Mouse (Mus musculus): ENCODE measurements around the gene Nr1h4. TPM values are rescaled to one million over a fixed set of nuclear protein-coding genes. Genes with fewer than 3 reads are reported as not detected.

Gene Nr1h4
- polyA plus RNA-seq, 1 experiment from 2014 or later, result 3.9 TPM

DNA sequence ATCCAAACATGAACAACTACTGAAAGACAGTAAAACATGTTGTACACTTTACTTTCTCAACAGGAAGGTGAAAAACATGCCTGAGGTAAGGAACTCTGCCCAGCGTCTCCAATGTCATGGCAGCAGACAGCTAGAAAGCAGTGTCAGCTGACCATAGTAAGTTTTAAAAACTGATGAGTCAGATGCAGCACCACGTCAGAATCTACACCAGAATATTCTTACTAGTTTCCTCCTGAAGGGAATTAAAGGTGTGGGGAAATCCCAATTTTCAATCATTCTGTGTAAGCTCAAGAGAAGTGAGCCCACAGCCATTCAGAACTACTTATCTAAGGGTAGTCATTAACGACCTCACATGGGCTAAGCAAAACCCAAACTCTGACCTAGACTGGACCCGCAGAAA, 90.7 kb downstream of the Nr1h4 start:
- 0 out of 2 replicates have a peak, but pooled peaks cover 7% of the 10 kb centered on the region for H3K36me3 ChIP-seq (ENCODE audit: insufficient read depth, low read length)
- peak overlapping the region; percentile 70 for H3K4me2 ChIP-seq (replicated peaks; ENCODE audit: low read depth, low read length)
- H3K27me3 ChIP-seq (ENCODE audit: insufficient read depth, low read length), result no peaks in the 10 kb centered on the region
- ATAC-seq (ENCODE audit: low FRiP score, low TSS enrichment), result no peak
- H3K27ac ChIP-seq (ENCODE audit: low read length), result no peak overlapping the region
- H3K4me3 ChIP-seq (ENCODE audit: low read length), result peak overlapping the region; percentile 74
- peaks cover 11% of the 10 kb centered on the region for H3K4me1 ChIP-seq (ENCODE audit: insufficient read depth, low read length)
- 12% methylated on average over 4 of the region's 4 CpGs for WGBS
- peak overlapping the region; percentile 72 for H3K9ac ChIP-seq (replicated peaks; ENCODE audit: low read length)
- H3K9me3 ChIP-seq (ENCODE audit: low read length), result 0 out of 2 replicates have a peak, but pooled peaks cover 4% of the 10 kb centered on the region

DNA sequence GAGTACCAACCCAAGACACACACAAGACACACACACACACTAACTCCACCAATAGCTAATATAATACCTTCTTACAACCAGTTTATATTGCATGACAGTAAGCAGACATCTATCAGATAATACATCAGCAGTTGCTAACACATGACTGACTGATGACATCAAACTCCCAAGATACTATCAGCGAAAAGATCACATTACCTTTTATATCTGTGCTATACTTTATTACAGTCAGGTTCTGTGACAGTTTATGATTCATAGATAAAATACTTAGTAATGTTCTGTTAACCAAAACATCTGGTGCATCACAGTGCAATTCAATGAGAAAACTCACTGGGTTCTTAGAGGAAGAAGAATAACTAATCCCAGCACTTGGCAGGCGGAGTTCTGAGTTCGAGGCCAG, 91.4 kb downstream of the Nr1h4 start:
- no peak overlapping the region for H3K9ac ChIP-seq (replicated peaks; ENCODE audit: low read length)
- no peak overlapping the region for H3K4me3 ChIP-seq (ENCODE audit: low read length)
- 0 out of 2 replicates have a peak, but pooled peaks cover 4% of the 10 kb centered on the region for H3K9me3 ChIP-seq (ENCODE audit: low read length)
- H3K4me2 ChIP-seq (replicated peaks; ENCODE audit: low read depth, low read length), result no peak overlapping the region
- 95% methylated on average over 3 of the region's 3 CpGs for WGBS
- no peak for ATAC-seq (ENCODE audit: low FRiP score, low TSS enrichment)
- H3K4me1 ChIP-seq (ENCODE audit: insufficient read depth, low read length), result peaks cover 11% of the 10 kb centered on the region
- H3K36me3 ChIP-seq (ENCODE audit: insufficient read depth, low read length), result peaks cover 13% of the 10 kb centered on the region; the same call in 1 of the 2 replicates
- H3K27me3 ChIP-seq (ENCODE audit: insufficient read depth, low read length), result no peaks in the 10 kb centered on the region
- H3K27ac ChIP-seq (ENCODE audit: low read length), result no peak overlapping the region

DNA sequence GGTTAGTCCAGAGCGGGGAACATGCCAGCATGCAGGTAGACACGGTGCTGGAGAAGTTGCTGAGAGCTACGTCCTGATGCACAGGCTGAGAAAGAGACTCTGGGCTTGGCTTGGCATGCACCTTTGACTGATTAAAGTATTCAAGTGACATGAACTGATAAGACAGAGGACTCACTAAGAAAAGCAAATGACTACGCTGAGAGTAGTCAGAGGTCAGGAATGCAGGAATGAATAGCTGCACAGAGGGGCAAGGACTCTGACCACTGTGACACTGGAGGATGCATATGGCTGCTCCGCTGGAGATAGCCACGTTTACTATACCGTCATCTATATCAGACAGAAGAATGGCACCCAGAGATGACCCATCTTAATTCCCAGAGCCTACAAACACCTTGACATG, 94.0 kb downstream of the Nr1h4 start:
- Histone ChIP-seq H3K9ac (replicated peaks; ENCODE audit: low read length) (no peak overlapping the region), H3K27me3 (ENCODE audit: insufficient read depth, low read length) (no peaks in the 10 kb centered on the region), H3K27ac (ENCODE audit: low read length) (no peak overlapping the region), H3K4me1 (ENCODE audit: insufficient read depth, low read length) (peaks cover 9% of the 10 kb centered on the region), H3K36me3 (ENCODE audit: insufficient read depth, low read length) (peaks cover 16% of the 10 kb centered on the region; the same call in 1 of the 2 replicates), H3K4me2 (replicated peaks; ENCODE audit: low read depth, low read length) (no peak overlapping the region), H3K4me3 (ENCODE audit: low read length) (no peak overlapping the region), H3K9me3 (ENCODE audit: low read length) (0 out of 2 replicates have a peak, but pooled peaks cover 4% of the 10 kb centered on the region)
- 92% methylated on average over 7 of the region's 7 CpGs for WGBS
- ATAC-seq (ENCODE audit: low FRiP score, low TSS enrichment), result no peak

DNA sequence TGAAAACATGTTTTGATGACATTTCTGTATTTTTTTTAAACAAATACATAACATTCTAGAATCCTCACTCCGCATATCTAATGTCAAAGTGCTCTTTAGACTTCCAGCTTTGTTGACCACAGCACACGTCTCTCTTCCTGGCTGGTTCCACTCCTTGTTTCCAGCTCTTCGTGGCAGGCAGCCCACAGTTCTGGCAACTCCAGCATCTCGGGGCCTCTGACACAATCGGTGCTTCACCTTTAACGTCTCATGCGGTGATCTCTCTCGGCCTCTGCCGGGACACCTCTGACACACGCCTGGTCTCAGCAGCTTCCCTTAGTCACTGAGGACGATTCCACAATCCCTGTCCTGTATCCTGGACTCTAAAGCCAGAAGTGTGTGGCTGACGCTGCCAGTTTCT, 95.4 kb downstream of the Nr1h4 start:
- Histone ChIP-seq H3K9me3 (ENCODE audit: low read length) (0 out of 2 replicates have a peak, but pooled peaks cover 4% of the 10 kb centered on the region), H3K4me1 (ENCODE audit: insufficient read depth, low read length) (peaks cover 5% of the 10 kb centered on the region; the same call in 1 of the 2 replicates), H3K4me3 (ENCODE audit: low read length) (no peak overlapping the region), H3K27me3 (ENCODE audit: insufficient read depth, low read length) (no peaks in the 10 kb centered on the region), H3K4me2 (replicated peaks; ENCODE audit: low read depth, low read length) (no peak overlapping the region), H3K27ac (ENCODE audit: low read length) (no peak overlapping the region), H3K36me3 (ENCODE audit: insufficient read depth, low read length) (peaks cover 23% of the 10 kb centered on the region), H3K9ac (replicated peaks; ENCODE audit: low read length) (no peak overlapping the region)
- 90% methylated on average over 12 of the region's 12 CpGs for WGBS
- ATAC-seq (ENCODE audit: low FRiP score, low TSS enrichment), result no peak

DNA sequence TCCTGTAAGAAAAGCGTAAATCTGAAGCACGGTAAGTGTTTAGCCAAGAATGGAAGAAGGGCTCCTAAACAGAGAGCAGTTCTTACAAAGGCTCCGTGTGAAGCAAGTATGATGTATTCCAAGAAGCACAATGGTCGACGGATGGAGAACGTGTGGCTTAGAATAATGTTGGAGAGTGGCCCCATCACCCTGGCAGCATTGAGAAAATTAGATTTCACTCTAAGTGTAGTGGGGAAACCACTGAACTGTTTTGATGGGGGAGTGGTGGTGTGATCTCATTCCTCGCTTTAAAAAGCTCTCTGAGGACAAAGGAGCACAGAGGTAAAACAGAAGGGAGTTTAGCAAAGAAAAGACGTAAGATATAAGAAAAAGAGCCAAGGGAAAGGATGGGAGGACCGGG, 95.9 kb downstream of the Nr1h4 start:
- H3K27me3 ChIP-seq (ENCODE audit: insufficient read depth, low read length), result no peaks in the 10 kb centered on the region
- H3K36me3 ChIP-seq (ENCODE audit: insufficient read depth, low read length), result peaks cover 23% of the 10 kb centered on the region
- no peak overlapping the region for H3K9ac ChIP-seq (replicated peaks; ENCODE audit: low read length)
- H3K27ac ChIP-seq (ENCODE audit: low read length), result no peak overlapping the region
- peaks cover 1% of the 10 kb centered on the region; the same call in 1 of the 2 replicates for H3K4me1 ChIP-seq (ENCODE audit: insufficient read depth, low read length)
- ATAC-seq (ENCODE audit: low FRiP score, low TSS enrichment), result no peak
- 0 out of 2 replicates have a peak, but pooled peaks cover 4% of the 10 kb centered on the region for H3K9me3 ChIP-seq (ENCODE audit: low read length)
- 87% methylated on average over 9 of the region's 9 CpGs for WGBS
- no peak overlapping the region for H3K4me3 ChIP-seq (ENCODE audit: low read length)
- H3K4me2 ChIP-seq (replicated peaks; ENCODE audit: low read depth, low read length), result no peak overlapping the region

DNA sequence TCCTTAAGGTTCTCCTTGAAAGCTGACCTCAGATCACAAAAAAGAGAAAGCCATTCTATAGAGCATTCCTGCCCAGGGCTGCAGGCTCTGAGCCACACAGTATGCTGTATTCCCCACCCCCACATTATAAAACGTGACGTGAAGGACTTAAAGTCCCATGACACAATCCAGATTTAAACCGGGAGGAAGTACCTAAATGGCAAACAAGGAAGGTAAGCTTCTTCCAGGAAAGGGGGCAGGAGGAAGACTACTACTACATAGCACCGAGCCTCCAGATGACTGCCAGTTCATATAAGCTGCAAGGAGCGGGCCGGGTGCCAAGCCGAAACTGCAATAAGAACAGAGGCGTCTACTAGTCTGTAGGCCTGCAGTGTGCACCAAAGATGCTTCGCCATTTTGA, 97.5 kb downstream of the Nr1h4 start:
- no peak overlapping the region for H3K27ac ChIP-seq (ENCODE audit: low read length)
- WGBS, result 69% methylated on average over 9 of the region's 9 CpGs
- H3K4me3 ChIP-seq (ENCODE audit: low read length), result no peak overlapping the region
- ATAC-seq (ENCODE audit: low FRiP score, low TSS enrichment), result no peak
- H3K9me3 ChIP-seq (ENCODE audit: low read length), result no peaks in the 10 kb centered on the region
- H3K9ac ChIP-seq (replicated peaks; ENCODE audit: low read length), result no peak overlapping the region
- no peaks in the 10 kb centered on the region for H3K27me3 ChIP-seq (ENCODE audit: insufficient read depth, low read length)
- H3K4me2 ChIP-seq (replicated peaks; ENCODE audit: low read depth, low read length), result no peak overlapping the region
- H3K36me3 ChIP-seq (ENCODE audit: insufficient read depth, low read length), result peaks cover 17% of the 10 kb centered on the region
- no peaks in the 10 kb centered on the region for H3K4me1 ChIP-seq (ENCODE audit: insufficient read depth, low read length)

DNA sequence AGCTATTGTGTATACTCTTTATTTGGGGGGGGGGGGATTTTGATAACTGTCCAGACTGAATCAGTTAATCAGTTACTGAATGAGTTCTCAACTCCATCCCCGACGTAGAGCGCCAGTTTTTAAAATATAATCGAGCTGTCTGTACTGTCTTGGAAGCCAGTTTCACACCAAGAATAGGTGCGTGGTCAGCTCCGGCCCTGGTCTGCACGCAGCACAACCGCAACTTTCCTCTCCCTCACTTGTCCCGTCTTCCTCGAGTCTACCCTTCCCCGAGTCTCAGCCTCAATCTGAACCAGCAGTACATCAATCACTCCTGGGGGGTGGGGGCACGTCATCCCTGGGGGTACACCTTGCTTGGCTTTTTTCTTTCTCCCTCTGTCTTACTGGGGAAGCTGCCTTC, 98.0 kb downstream of the Nr1h4 start:
- no peaks in the 10 kb centered on the region for H3K9me3 ChIP-seq (ENCODE audit: low read length)
- H3K4me1 ChIP-seq (ENCODE audit: insufficient read depth, low read length), result no peaks in the 10 kb centered on the region
- peaks cover 20% of the 10 kb centered on the region for H3K36me3 ChIP-seq (ENCODE audit: insufficient read depth, low read length)
- no peak overlapping the region for H3K4me2 ChIP-seq (replicated peaks; ENCODE audit: low read depth, low read length)
- WGBS, result 76% methylated on average over 12 of the region's 12 CpGs
- H3K27me3 ChIP-seq (ENCODE audit: insufficient read depth, low read length), result no peaks in the 10 kb centered on the region
- H3K4me3 ChIP-seq (ENCODE audit: low read length), result no peak overlapping the region
- no peak for ATAC-seq (ENCODE audit: low FRiP score, low TSS enrichment)
- H3K9ac ChIP-seq (replicated peaks; ENCODE audit: low read length), result no peak overlapping the region
- H3K27ac ChIP-seq (ENCODE audit: low read length), result no peak overlapping the region

DNA sequence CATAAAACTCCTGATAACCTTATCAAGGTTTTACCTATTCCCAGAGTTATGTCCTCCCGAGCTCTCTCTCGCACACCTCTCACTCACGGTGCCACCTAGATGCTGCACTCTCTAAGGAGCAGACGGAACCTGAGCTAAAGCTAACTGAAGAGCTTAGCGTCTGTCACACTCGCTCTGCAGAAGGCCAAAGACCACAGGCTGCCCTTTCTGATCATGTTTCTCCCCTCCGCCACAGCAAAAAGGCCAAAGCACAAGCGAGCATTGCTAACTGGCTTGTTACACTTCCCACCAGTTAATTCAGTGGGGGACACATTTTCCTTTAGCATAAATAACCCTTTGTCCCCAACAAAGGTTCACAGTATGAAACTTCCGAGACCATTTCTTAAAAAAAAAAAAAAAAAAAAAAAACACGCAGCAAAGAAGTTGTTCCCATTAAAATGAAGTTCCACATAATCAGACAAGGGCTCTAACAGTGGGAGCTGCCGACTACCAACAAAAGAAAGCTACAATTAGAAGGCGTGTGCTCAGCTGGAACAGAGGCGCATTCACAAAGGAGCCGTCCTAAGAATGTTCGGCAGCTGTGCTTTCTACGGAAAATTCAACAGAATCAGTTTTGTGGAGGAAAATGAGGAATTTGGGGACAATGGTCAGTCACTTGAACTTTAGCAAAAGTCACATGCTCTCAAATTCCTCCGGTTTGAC, 98.7 kb downstream of the Nr1h4 start:
- 68% methylated on average over 17 of the region's 17 CpGs for WGBS
- no peak overlapping the region for H3K27ac ChIP-seq (ENCODE audit: low read length)
- peaks cover 22% of the 10 kb centered on the region for H3K36me3 ChIP-seq (ENCODE audit: insufficient read depth, low read length)

DNA sequence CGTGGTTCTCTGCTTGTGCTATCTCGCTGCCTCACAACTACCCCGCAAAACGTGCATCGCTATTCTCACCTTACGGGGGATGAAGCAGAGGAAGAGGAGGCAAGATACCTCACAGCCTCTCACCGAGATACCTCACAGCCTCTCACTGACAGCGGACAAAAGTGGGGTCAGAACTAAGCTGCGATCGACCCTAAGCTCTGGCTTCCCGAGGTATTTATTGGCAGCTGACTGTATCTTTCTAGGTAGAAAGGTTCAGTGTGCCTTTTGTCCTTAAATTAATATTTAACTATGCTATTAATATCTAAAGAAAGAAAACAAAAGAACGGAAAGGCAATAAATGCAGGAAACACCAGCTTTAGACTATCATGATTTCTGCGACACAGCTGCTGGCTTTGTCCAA, 100.6 kb downstream of the Nr1h4 start:
- Histone ChIP-seq H3K27ac (ENCODE audit: low read length) (no peak overlapping the region), H3K36me3 (ENCODE audit: insufficient read depth, low read length) (peaks cover 34% of the 10 kb centered on the region), H3K9me3 (ENCODE audit: low read length) (no peaks in the 10 kb centered on the region), H3K27me3 (ENCODE audit: insufficient read depth, low read length) (no peaks in the 10 kb centered on the region), H3K4me1 (ENCODE audit: insufficient read depth, low read length) (no peaks in the 10 kb centered on the region), H3K9ac (replicated peaks; ENCODE audit: low read length) (no peak overlapping the region), H3K4me2 (replicated peaks; ENCODE audit: low read depth, low read length) (no peak overlapping the region), H3K4me3 (ENCODE audit: low read length) (no peak overlapping the region)
- WGBS, result 82% methylated on average over 13 of the region's 13 CpGs
- ATAC-seq (ENCODE audit: low FRiP score, low TSS enrichment), result no peak

More for the DNA sequence above, 98.7 kb downstream of the Nr1h4 start:
- H3K27me3 ChIP-seq (ENCODE audit: insufficient read depth, low read length), result no peaks in the 10 kb centered on the region
- H3K9ac ChIP-seq (replicated peaks; ENCODE audit: low read length), result no peak overlapping the region
- no peak overlapping the region for H3K4me3 ChIP-seq (ENCODE audit: low read length)
- H3K9me3 ChIP-seq (ENCODE audit: low read length), result no peaks in the 10 kb centered on the region
- H3K4me1 ChIP-seq (ENCODE audit: insufficient read depth, low read length), result no peaks in the 10 kb centered on the region
- no peak overlapping the region for H3K4me2 ChIP-seq (replicated peaks; ENCODE audit: low read depth, low read length)
- no peak for ATAC-seq (ENCODE audit: low FRiP score, low TSS enrichment)

DNA sequence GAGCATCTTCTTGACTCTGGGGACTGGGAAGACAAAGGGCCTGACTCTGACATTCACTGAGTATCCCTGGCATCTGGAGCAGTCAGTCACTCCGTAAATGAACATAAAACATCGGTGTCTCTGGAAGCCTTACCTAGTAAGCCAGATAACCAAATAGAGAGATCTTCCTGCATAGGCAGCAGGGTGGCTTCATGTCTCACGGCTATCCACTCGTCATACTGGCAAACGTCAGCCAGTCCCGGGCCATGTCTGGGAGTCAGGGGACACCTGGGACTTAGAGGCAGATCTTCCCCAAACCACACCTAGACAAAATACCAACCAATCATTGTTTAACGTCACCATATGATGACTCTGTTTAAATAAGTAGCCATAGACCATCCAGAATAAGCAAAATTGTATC, 102.6 kb downstream of the Nr1h4 start:
- no peaks in the 10 kb centered on the region for H3K9me3 ChIP-seq (ENCODE audit: low read length)
- ATAC-seq (ENCODE audit: low FRiP score, low TSS enrichment), result no peak
- peaks cover 35% of the 10 kb centered on the region for H3K36me3 ChIP-seq (ENCODE audit: insufficient read depth, low read length)
- H3K4me1 ChIP-seq (ENCODE audit: insufficient read depth, low read length), result no peaks in the 10 kb centered on the region
- no peak overlapping the region for H3K4me3 ChIP-seq (ENCODE audit: low read length)
- H3K9ac ChIP-seq (replicated peaks; ENCODE audit: low read length), result no peak overlapping the region
- no peaks in the 10 kb centered on the region for H3K27me3 ChIP-seq (ENCODE audit: insufficient read depth, low read length)
- H3K4me2 ChIP-seq (replicated peaks; ENCODE audit: low read depth, low read length), result no peak overlapping the region
- H3K27ac ChIP-seq (ENCODE audit: low read length), result no peak overlapping the region
- 97% methylated on average over 7 of the region's 7 CpGs for WGBS

Measured in kidney, embryonic 16.5 days (tissue).